Mouse (Mus musculus) midbrain, embryonic 16.5 days (tissue): Measurements from ENCODE around the gene Gm11213. TPM values are rescaled to one million over a fixed set of nuclear protein-coding genes. Genes with fewer than 3 reads are reported as not detected.

Experiments
- ATAC-seq: fragments of 200-750 bp; cut with Nextera tagmentation; 2 replicates; pipeline ENCODE4 v1.8.0; 2017; ENCODE audit warnings: moderate TSS enrichment
- H3K27ac ChIP-seq: fragments of 300-500 bp; sonication (generic); 2 replicates; pipeline ENCODE4 v1.5.1; 2014; ENCODE audit warnings: mild to moderate bottlenecking, low read length, mixed read lengths
- H3K27me3 ChIP-seq: fragments of 300-500 bp; sonication (generic); 2 replicates; pipeline ENCODE4 v1.6.1; 2014; ENCODE audit warnings: low read depth, low read length, mixed read lengths; ENCODE audit not compliant: control insufficient read depth, insufficient read depth
- H3K36me3 ChIP-seq: fragments of 300-500 bp; sonication (generic); 2 replicates; pipeline ENCODE4 v1.6.1; 2014; ENCODE audit warnings: mild to moderate bottlenecking, low read length, moderate library complexity, mixed read lengths; ENCODE audit not compliant: control insufficient read depth, insufficient read depth
- H3K4me1 ChIP-seq: fragments of 300-500 bp; sonication (generic); 2 replicates; pipeline ENCODE4 v1.6.1; 2014; ENCODE audit warnings: mild to moderate bottlenecking, low read length, mixed read lengths; ENCODE audit not compliant: control insufficient read depth, insufficient read depth
- H3K4me2 ChIP-seq: fragments of 300-500 bp; sonication (generic); 2 replicates; pipeline ENCODE4 v1.6.1; 2014; ENCODE audit warnings: mild to moderate bottlenecking, low read length, mixed read lengths
- H3K4me3 ChIP-seq: fragments of 300-500 bp; sonication (generic); 2 replicates; pipeline ENCODE4 v1.5.1; 2014; ENCODE audit warnings: low read depth, mild to moderate bottlenecking, low read length, moderate library complexity, mixed read lengths
- H3K9ac ChIP-seq: fragments of 300-500 bp; sonication (generic); 2 replicates; pipeline ENCODE4 v1.6.1; 2014; ENCODE audit warnings: low read depth, low read length, mixed read lengths
- H3K9me3 ChIP-seq: fragments of 300-500 bp; sonication (generic); replicated peaks from 2 replicates; pipeline ENCODE4 v1.6.1; 2014; ENCODE audit warnings: mild to moderate bottlenecking, low read length, mixed read lengths; ENCODE audit not compliant: control insufficient read depth, poor library complexity, severe bottlenecking
- WGBS: fragments of 180-500 bp; shearing (Covaris S2); extraction: QIAGEN DNeasy Blood & Tissue Kit; methylation state at CpG from one replicate; pipeline ENCODE4 v1.1.7; 2014; 5-methylcytosine and 5-hydroxymethylcytosine counted together
- polyA plus RNA-seq: library from polyadenylated mRNA; unstranded; fragments of >200 nt; fragmentation: Nextera tagmentation; extraction: Ambion mirVana; gene quantifications from 2 replicates; pipeline ENCODE4 v1.2.1, GENCODE M21; 2015

Gene Gm11213
- polyA plus RNA-seq, 1 experiment from 2014 or later = not detected

DNA sequence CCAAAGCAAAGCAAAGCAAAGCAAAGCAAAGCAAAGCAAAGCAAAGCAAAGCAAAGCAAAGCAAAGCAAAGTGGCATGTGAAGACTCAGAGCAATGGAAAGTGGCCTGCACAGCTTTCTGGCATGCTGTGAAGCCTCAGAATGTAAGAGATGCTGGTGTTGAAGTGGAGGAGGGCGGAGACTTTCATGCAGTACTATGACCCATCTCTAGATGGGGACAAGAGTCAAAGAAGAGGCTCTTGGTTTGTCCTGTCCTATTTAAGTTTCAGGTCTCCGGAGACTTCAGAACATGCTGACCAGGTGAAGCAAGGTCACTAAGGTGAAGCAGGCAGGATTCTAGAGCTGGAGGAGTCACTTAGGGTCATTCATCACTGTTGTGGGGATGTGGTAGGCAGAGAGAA is 16.8 kb upstream of the Gm11213 start:
- H3K9me3 ChIP-seq = no peaks in the 10 kb centered on the region
- H3K27ac ChIP-seq = no peak overlapping the region
- H3K9ac ChIP-seq = no peak overlapping the region
- no peak overlapping the region for H3K4me2 ChIP-seq
- H3K4me1 ChIP-seq = no peaks in the 10 kb centered on the region
- 89% methylated on average over 2 of the region's 2 CpGs for WGBS
- H3K4me3 ChIP-seq = no peak overlapping the region
- no peaks in the 10 kb centered on the region for H3K36me3 ChIP-seq
- ATAC-seq = no peak
- no peaks in the 10 kb centered on the region for H3K27me3 ChIP-seq

DNA sequence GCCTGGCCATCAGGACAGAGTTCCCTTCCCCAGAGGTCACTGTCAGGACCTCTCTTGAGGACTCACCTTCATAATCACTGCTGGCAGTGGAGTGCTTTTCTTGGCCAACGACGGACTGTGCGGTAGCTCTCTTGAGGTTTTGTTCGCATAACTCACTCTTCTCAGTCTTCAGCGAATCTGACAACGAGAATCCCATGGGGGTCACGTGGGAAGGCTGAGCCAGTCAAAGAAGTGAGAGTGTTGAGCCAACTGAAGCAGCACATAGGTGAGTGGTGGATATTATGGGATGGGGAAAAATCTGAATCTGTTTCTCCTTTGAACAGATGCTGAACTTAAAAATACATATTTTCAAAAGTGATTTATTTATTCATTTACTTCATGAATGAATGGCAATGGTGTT is 3.3 kb upstream of the Gm11213 start:
- 80% methylated on average over 7 of the region's 7 CpGs for WGBS
- peak; percentile 48; the same call in 1 of the 2 replicates for ATAC-seq

GRCm38 (mm10) chr4:63605968-63606367 is 907 bp upstream of the Gm11213 start:
- Histone ChIP-seq H3K9ac (no peak overlapping the region), H3K4me1 (no peaks in the 10 kb centered on the region), H3K4me2 (no peak overlapping the region), H3K36me3 (no peaks in the 10 kb centered on the region), H3K27ac (no peak overlapping the region), H3K4me3 (no peak overlapping the region), H3K9me3 (no peaks in the 10 kb centered on the region), H3K27me3 (no peaks in the 10 kb centered on the region)
- no peak for ATAC-seq
- 78% methylated on average over 1 of the region's 1 CpGs for WGBS

More for the DNA sequence above, 3.3 kb upstream of the Gm11213 start:
- Histone ChIP-seq H3K27ac (no peak overlapping the region), H3K27me3 (no peaks in the 10 kb centered on the region), H3K4me1 (no peaks in the 10 kb centered on the region), H3K9ac (no peak overlapping the region), H3K4me3 (no peak overlapping the region), H3K36me3 (no peaks in the 10 kb centered on the region), H3K4me2 (no peak overlapping the region), H3K9me3 (no peaks in the 10 kb centered on the region)

- WGBS = 87% methylated on average over 3 of the region's 3 CpGs
- Histone ChIP-seq H3K9ac (no peak overlapping the region), H3K27me3 (no peaks in the 10 kb centered on the region), H3K4me1 (no peaks in the 10 kb centered on the region), H3K27ac (no peak overlapping the region), H3K4me2 (no peak overlapping the region), H3K4me3 (no peak overlapping the region), H3K36me3 (no peaks in the 10 kb centered on the region), H3K9me3 (no peaks in the 10 kb centered on the region)
- ATAC-seq = no peak
Observed at GRCm38 (mm10) chr4:63605545-63605944, 484 bp upstream of the Gm11213 start.

DNA sequence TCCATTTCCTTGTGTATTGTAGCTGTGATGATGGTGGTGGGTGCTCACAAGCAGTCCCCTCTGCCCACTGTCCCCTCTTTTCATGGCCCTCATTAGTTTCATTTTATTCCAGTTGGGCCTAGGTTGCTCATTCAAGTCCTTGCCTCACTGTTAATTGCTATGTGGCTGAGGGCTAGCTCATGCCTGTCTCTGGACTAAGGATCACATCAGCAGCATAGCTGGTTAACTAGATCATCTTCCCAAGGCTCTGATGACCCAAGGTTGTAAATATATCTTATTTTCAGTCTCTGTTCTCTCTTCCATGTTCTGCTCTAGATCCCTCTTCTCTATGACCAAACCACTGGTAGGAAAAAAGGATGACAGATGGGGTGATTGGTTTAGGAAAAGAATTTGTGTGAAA is 3.8 kb downstream of the Gm11213 start:
- Histone ChIP-seq H3K4me3 (no peak overlapping the region), H3K27ac (no peak overlapping the region), H3K27me3 (no peaks in the 10 kb centered on the region), H3K9me3 (no peaks in the 10 kb centered on the region), H3K9ac (no peak overlapping the region), H3K4me2 (no peak overlapping the region), H3K36me3 (no peaks in the 10 kb centered on the region), H3K4me1 (no peaks in the 10 kb centered on the region)
- no peak for ATAC-seq

DNA sequence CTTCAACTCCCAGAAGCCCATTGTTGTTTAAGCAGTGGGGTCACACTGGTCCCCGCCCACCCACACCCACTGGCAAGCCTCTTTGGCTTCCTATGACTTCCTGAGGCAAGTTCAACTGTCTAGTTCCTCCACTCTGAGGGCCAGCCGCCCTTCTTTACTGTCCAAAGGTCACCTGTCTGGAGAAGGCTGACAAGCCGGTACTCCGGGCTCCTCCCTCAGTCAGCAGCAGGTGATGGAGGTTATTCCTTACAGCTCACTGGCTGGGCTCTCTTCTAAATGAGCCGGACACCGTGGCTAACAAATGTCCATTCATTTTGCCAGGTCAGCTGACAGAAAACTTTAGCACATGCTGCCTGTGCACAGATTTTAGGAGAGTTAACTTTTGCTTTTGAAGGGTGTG is 4.3 kb downstream of the Gm11213 start:
- Histone ChIP-seq H3K9me3 (no peaks in the 10 kb centered on the region), H3K27me3 (no peaks in the 10 kb centered on the region), H3K4me2 (no peak overlapping the region), H3K36me3 (no peaks in the 10 kb centered on the region), H3K9ac (no peak overlapping the region), H3K27ac (no peak overlapping the region), H3K4me1 (no peaks in the 10 kb centered on the region), H3K4me3 (no peak overlapping the region)
- ATAC-seq = no peak
- 89% methylated on average over 6 of the region's 6 CpGs for WGBS

GRCm38 (mm10) chr4:63596010-63596409 is 9.1 kb downstream of the Gm11213 start:
- H3K4me3 ChIP-seq = no peak overlapping the region
- WGBS = 97% methylated on average over 4 of the region's 4 CpGs
- H3K4me2 ChIP-seq = no peak overlapping the region
- H3K27ac ChIP-seq = no peak overlapping the region
- H3K9ac ChIP-seq = no peak overlapping the region
- H3K9me3 ChIP-seq = no peaks in the 10 kb centered on the region
- ATAC-seq = no peak
- no peaks in the 10 kb centered on the region for H3K4me1 ChIP-seq
- H3K27me3 ChIP-seq = no peaks in the 10 kb centered on the region
- H3K36me3 ChIP-seq = no peaks in the 10 kb centered on the region

DNA sequence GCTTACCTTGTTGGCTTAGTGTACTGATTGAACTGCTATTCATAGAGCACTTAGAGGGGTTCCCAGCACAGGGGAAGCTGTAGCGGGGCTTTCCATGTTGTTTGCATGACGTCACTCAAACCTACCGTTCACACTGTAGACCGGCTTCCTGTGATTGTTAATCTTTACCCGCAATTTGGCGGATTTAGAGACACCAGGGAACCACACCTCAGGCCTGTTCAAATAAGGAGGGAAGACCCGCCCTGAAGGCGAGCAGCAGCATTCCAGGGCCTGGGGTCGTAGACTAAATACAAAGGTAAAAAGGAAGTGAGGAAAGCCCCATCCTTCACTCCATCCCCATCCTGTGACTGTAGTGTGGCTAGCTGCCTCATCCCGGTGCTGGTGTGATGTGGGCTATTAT is 9.8 kb downstream of the Gm11213 start:
- no peaks in the 10 kb centered on the region for H3K36me3 ChIP-seq
- H3K4me2 ChIP-seq = no peak overlapping the region
- H3K4me1 ChIP-seq = no peaks in the 10 kb centered on the region
- H3K9ac ChIP-seq = no peak overlapping the region
- WGBS = 79% methylated on average over 10 of the region's 10 CpGs
- H3K9me3 ChIP-seq = no peaks in the 10 kb centered on the region
- no peak for ATAC-seq
- H3K4me3 ChIP-seq = no peak overlapping the region
- H3K27me3 ChIP-seq = no peaks in the 10 kb centered on the region
- no peak overlapping the region for H3K27ac ChIP-seq

- Histone ChIP-seq H3K4me2 (no peak overlapping the region), H3K9ac (no peak overlapping the region), H3K4me3 (no peak overlapping the region), H3K4me1 (no peaks in the 10 kb centered on the region), H3K27me3 (no peaks in the 10 kb centered on the region), H3K9me3 (no peaks in the 10 kb centered on the region), H3K27ac (no peak overlapping the region), H3K36me3 (no peaks in the 10 kb centered on the region)
- no peak for ATAC-seq
- 75% methylated on average over 5 of the region's 5 CpGs for WGBS
Observed at GRCm38 (mm10) chr4:63594459-63595110, 10.5 kb downstream of the Gm11213 start.
